Mouse (Mus musculus) E14TG2a.4 (cell line): Measurements from ENCODE around the gene Slc24a3.

Experiments
- H3K27me3 ChIP-seq: 2 replicates; pipeline ENCODE4 v1.6.1; 2014; ENCODE audit warnings: low read length, control low read depth; ENCODE audit not compliant: insufficient read depth
- H3K36me3 ChIP-seq: 2 replicates; pipeline ENCODE4 v1.6.1; 2014; ENCODE audit warnings: low read length, control low read depth; ENCODE audit not compliant: insufficient read depth
- H3K4me1 ChIP-seq: replicated peaks from 2 replicates; pipeline ENCODE4 v1.6.1; 2014; ENCODE audit warnings: low read depth, low read length, control low read depth
- H3K4me3 ChIP-seq: replicated peaks from 2 replicates; pipeline ENCODE4 v1.5.1; 2014; ENCODE audit warnings: mild to moderate bottlenecking, low read length
- H3K9me3 ChIP-seq: 2 replicates; pipeline ENCODE4 v1.6.1; 2014; ENCODE audit warnings: low read length, control low read depth
- CTCF ChIP-seq: conservative IDR thresholded peaks from 2 replicates; pipeline ENCODE4 v1.5.1; 2014; ENCODE audit warnings: low read length
- NANOG ChIP-seq: IDR thresholded peaks from 2 replicates; pipeline ENCODE4 v1.6.1; 2014; ENCODE audit warnings: borderline replicate concordance, low read length, mixed read lengths
- POU5F1 ChIP-seq: IDR thresholded peaks from 2 replicates; pipeline ENCODE4 v1.6.1; 2014; ENCODE audit warnings: low read length, borderline replicate concordance

Gene Slc24a3

DNA sequence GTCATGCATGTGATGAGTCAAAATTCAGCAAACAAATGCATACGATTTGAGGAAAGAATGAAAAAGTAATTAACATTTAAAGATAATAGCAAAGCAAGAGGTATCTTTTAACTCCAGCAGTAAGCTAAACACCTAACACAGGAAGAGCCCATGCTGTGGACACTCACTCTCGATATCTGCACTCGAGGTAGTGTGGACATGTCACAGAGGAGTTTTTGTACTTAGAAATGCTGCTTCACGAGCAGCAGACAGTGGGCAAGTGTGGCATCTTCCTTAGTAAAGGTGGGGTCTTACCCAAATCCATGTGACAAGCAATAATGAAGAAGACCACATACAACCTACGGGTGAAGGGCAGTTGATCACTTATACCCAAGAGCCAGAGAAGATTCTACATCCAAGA, 3.5 kb upstream of the Slc24a3 start:
- Histone ChIP-seq H3K27me3 (peaks cover 43% of the 10 kb centered on the region), H3K36me3 (no peaks in the 10 kb centered on the region), H3K4me1 (peaks cover 11% of the 10 kb centered on the region; the same call in 1 of the 2 replicates), H3K4me3 (no peak overlapping the region), H3K9me3 (no peaks in the 10 kb centered on the region)
- no peak for TF ChIP-seq CTCF
- no peak for TF ChIP-seq POU5F1
- no peak for TF ChIP-seq NANOG

DNA sequence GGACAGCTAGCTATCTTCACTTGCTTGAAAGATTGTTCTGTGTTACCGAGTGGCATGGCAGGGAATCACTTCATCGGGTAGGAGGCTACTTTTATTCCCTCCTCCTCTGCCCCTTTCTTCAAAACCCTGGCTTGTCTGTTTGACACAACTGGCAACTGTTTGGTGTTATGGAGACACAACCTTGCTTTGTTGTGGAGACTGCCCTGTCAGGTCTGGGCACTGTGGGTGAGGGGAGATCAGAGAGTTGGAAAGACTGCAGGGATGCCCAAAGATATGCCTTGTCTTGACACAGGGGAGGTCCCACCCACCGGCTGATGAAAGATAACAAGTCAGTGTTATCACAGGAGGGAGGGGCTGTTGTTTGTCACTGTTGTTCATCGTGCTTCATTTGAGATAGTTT, 3.0 kb upstream of the Slc24a3 start:
- Histone ChIP-seq H3K36me3 (no peaks in the 10 kb centered on the region), H3K4me1 (peaks cover 11% of the 10 kb centered on the region; the same call in 1 of the 2 replicates), H3K4me3 (no peak overlapping the region), H3K9me3 (no peaks in the 10 kb centered on the region), H3K27me3 (peaks cover 48% of the 10 kb centered on the region)
- TF ChIP-seq NANOG (no peak), CTCF (no peak), POU5F1 (no peak)

GRCm38 (mm10) chr2:145165076-145165475, 2.5 kb upstream of the Slc24a3 start:
- Histone ChIP-seq H3K4me1 (peaks cover 11% of the 10 kb centered on the region; the same call in 1 of the 2 replicates), H3K36me3 (no peaks in the 10 kb centered on the region), H3K9me3 (no peaks in the 10 kb centered on the region), H3K27me3 (peaks cover 53% of the 10 kb centered on the region), H3K4me3 (no peak overlapping the region)
- TF ChIP-seq NANOG (no peak), POU5F1 (no peak), CTCF (no peak)

- H3K4me1 ChIP-seq = peaks cover 11% of the 10 kb centered on the region; the same call in 1 of the 2 replicates
- no peak overlapping the region for H3K4me3 ChIP-seq
- H3K9me3 ChIP-seq = no peaks in the 10 kb centered on the region
- H3K36me3 ChIP-seq = no peaks in the 10 kb centered on the region
- TF ChIP-seq NANOG (no peak), POU5F1 (no peak), CTCF (no peak)
- peaks cover 55% of the 10 kb centered on the region for H3K27me3 ChIP-seq
Observed at GRCm38 (mm10) chr2:145165854-145166253, 1.7 kb upstream of the Slc24a3 start.

GRCm38 (mm10) chr2:145167051-145167663, 397 bp upstream of the Slc24a3 start:
- peaks cover 55% of the 10 kb centered on the region for H3K27me3 ChIP-seq
- peaks cover 11% of the 10 kb centered on the region; the same call in 1 of the 2 replicates for H3K4me1 ChIP-seq
- TF ChIP-seq POU5F1 (no peak), CTCF (no peak), NANOG (no peak)
- no peaks in the 10 kb centered on the region for H3K36me3 ChIP-seq
- H3K4me3 ChIP-seq = peak overlapping the region; percentile 71
- H3K9me3 ChIP-seq = no peaks in the 10 kb centered on the region

DNA sequence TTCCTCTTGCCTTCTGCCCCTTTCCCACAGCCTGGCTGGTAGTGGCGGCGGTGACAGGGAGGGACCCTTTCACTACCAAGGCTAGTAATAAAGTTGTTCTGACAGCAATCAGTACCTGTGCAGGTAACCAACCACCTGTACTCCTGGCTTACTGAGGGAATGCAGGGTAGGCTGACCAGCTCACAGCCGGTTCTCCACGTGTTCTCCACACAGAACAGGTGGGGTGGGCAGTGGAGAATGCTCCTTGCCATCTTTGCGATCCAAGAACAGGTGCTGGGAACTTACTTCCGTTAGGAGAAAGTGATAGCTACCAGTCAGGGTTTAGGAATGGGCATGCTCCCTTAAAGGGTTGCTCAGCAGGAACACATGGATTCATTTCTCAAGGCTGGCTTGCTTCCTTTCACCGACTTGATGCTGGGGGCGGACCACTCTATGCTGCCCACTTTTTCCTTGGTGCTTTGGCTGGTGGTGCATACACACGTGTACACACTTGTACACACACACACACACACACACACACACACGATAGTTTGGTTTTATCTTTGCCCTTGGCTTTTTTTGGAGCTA, 934 bp downstream of the Slc24a3 start:
- TF ChIP-seq CTCF (no peak), NANOG (no peak), POU5F1 (no peak)
- peaks cover 11% of the 10 kb centered on the region; the same call in 1 of the 2 replicates for H3K4me1 ChIP-seq
- no peaks in the 10 kb centered on the region for H3K36me3 ChIP-seq

DNA sequence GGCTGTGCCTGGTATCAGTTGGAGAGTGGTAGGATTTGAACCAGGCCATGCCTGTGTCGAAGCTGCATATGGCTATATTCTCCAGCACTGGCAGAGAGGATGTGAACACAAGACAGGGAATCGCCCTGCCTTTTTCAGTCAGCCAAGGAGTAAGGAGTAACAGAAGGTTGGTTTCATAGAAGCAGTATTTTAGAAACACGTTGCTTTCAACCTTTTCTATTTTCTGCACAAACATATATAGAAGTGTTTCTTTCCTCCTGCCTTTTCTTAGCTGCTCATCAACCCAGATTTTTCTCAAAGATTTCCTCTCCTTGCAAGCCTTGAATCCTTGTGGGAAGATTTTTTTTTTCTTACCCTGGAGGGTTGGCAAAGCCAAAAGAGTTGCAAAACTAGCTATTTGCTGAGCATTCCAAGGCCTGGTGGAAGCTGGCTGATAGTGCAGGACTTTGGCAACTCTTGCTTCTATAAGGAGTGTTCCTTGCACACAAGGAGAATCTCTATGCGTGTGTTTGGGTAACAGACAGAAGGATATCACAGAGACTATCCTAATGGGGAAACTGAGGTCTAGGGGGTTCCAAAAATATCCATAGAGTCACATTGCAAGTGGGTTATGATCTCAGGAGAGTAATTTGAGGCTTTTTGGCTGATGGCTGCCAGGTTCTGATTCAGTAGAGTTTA, 5.6 kb downstream of the Slc24a3 start:
- H3K27me3 ChIP-seq = peaks cover 23% of the 10 kb centered on the region
- no peaks in the 10 kb centered on the region for H3K36me3 ChIP-seq
- H3K4me3 ChIP-seq = no peak overlapping the region
- no peaks in the 10 kb centered on the region for H3K9me3 ChIP-seq
- H3K4me1 ChIP-seq = peaks cover 5% of the 10 kb centered on the region; the same call in 1 of the 2 replicates
- TF ChIP-seq NANOG = no peak
- no peak for TF ChIP-seq POU5F1
- TF ChIP-seq CTCF = no peak

More for the DNA sequence above, 934 bp downstream of the Slc24a3 start:
- Histone ChIP-seq H3K4me3 (peak overlapping the region; percentile 77), H3K9me3 (no peaks in the 10 kb centered on the region), H3K27me3 (peaks cover 55% of the 10 kb centered on the region)

DNA sequence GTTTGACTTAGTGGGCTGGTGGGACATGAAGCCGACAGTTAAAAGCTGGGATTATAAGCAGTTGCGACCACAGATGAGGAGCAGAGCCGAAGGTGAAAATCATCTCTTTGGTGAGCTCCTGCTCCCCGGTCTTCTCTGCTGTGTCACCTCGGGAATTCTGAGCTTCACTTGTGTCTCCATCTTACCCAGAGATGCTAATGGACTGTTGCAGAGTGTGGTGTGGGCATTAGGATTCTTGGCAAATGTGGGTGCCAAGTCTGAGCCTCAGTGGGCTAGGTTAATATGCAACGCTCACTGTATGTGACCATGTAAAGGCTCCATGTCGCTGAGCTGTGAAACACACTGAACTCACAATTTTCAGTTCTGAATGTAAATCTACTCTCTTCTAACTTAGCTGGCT, 7.5 kb downstream of the Slc24a3 start:
- Histone ChIP-seq H3K27me3 (peaks cover 4% of the 10 kb centered on the region), H3K4me1 (no peaks in the 10 kb centered on the region), H3K36me3 (no peaks in the 10 kb centered on the region), H3K9me3 (no peaks in the 10 kb centered on the region), H3K4me3 (no peak overlapping the region)
- TF ChIP-seq CTCF (no peak), POU5F1 (no peak), NANOG (no peak)
